Mouse (Mus musculus): Measurements from ENCODE around the gene Bod1l.

Bod1l gene

DNA sequence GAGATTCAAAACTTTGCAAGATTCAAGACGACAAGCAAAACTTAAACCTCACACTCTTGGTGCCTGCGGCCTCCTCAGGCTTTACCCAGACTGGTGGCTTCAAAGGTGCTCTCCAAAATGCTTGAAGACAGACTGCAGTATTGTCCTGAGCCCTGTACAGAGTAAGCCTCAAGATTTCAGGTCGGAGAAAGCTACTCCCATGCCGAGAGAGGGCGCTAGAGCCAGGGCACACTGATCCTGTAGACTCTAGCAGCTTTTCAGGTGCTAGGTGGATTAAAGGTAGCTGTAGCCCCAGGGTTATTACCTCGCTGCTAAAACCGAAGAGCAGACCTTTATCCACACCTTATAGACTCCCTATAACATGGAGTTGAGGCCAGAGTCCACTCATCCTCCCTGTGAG is 99.9 kb downstream of the Bod1l start:
- ChIA-PET POLR2A (interaction anchor here in 2 of 4 experiments (0.5 to 1.5 kb wide), 7 partner anchors 8 to 38 kb away, joined by 3 to 5 read pairs (median 3); partner anchors contain the start of gene Nkx3-2 (in 1 of the 2)), CTCF (interaction anchor here (0.6 to 1.8 kb wide), 16 partner anchors 9 to 737 kb away, joined by 3 to 10 read pairs (median 3); no protein-coding TSS in a partner anchor)

DNA sequence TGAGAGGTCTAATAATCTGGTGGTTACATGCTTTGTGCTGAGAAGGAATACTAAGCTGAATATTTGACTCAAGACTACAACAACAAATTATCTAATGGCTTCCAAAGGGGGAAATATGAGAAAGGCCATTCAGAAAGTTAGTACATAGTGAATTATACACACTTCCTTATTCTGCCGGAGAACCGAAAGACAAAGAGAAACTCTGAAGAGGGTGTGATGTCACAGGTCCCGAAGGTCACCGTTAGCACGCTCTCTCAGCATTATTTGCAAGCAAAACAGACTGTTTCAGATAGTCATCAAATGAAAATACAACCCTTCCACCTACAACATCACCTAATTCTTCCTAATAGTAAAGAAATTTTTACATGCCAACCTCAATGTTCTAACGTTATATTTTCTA is 105.3 kb downstream of the Bod1l start:
- CTCF ChIA-PET = no interaction called here
- POLR2A ChIA-PET = no interaction called here

Data from embryonic stem cell, embryonic (primary cell).